Mouse (Mus musculus): ENCODE results near the gene Rnf212b.

Rnf212b gene

GRCm38 (mm10) chr14:54796760-54797159 is 17.2 kb upstream of the Rnf212b start:
- DNase-seq (ENCODE audit: extremely low read depth, low read depth): peak; percentile 49

GRCm38 (mm10) chr14:54799686-54800085 is 14.3 kb upstream of the Rnf212b start:
- no peak for DNase-seq (ENCODE audit: extremely low read depth, low read depth)

- DNase-seq (ENCODE audit: extremely low read depth, low read depth): no peak
Measured at GRCm38 (mm10) chr14:54802428-54802827, 11.5 kb upstream of the Rnf212b start.

- DNase-seq (ENCODE audit: extremely low read depth, low read depth): no peak
Measured at GRCm38 (mm10) chr14:54806124-54806523, 7.8 kb upstream of the Rnf212b start.

- peak; percentile 88 for DNase-seq (ENCODE audit: extremely low read depth, low read depth)
Measured at GRCm38 (mm10) chr14:54808718-54809667, 4.9 kb upstream of the Rnf212b start.

GRCm38 (mm10) chr14:54809668-54810033 is 4.3 kb upstream of the Rnf212b start:
- DNase-seq (ENCODE audit: extremely low read depth, low read depth): no peak

DNA sequence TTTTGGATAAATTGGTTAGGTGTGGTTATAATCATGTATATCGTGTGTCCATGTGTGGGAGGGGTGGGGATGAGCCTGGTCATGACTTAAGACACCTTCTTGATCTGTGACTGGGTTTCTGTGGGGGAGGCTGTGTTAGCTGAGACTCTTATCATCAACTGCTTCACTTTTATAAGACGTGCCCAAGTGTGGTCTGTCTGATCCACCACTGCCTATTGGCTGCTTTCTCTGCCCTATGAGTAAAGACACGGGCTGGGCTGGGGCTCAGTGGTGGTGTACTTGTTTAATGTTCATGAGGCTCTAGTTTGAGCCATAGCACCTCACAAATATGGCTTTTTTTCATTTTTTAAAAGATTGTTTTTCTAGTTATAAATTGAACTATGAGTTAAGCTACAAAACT is 1.8 kb downstream of the Rnf212b start:
- no peak for DNase-seq (ENCODE audit: extremely low read depth, low read depth)

GRCm38 (mm10) chr14:54817791-54818190 is 3.9 kb downstream of the Rnf212b start:
- peak; percentile 66 for DNase-seq (ENCODE audit: extremely low read depth, low read depth)

DNA sequence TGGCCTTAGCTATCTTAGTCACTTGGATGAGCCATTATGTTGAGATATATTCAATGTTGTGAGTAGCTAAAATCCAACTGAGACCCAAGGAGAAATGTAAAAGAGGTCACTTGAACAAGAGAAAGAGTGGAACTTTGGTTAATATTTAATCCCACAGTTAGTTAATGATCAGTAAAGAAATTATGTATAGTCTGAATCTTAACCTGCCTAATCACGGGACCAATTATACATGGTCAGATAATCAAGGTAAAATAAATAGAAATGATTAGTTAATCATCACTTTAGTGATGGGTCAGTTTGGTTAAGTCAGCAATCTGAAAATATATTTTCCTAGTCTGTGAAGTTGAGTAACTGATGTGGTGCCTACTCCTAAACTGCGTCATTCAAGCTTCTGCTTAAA is 8.4 kb downstream of the Rnf212b start:
- DNase-seq (ENCODE audit: extremely low read depth, low read depth): no peak

GRCm38 (mm10) chr14:54823716-54824115 is 9.8 kb downstream of the Rnf212b start:
- DNase-seq (ENCODE audit: extremely low read depth, low read depth): no peak

DNA sequence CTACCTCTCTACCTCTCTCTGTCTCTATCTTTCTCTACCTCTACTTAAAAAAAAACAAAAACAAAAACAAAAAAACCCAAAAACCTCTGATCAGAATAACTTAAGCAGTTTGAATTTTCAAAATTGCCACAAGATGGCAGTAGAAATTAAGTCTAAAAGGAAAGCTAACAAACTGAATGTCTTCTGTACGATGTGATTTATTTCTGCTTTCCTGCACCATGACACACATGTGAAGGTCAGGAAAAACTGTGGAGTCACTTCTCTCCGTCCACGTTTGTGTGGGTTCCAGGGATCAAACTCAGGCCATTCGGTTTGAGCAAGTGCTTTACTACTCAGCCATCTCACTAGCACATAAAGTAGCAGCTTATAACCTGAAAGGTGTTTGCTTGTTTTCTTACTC is 29.5 kb downstream of the Rnf212b start:
- DNase-seq (ENCODE audit: extremely low read depth, low read depth): no peak

- DNase-seq (ENCODE audit: extremely low read depth, low read depth): no peak
Measured at GRCm38 (mm10) chr14:54855726-54856125, 41.8 kb downstream of the Rnf212b start.

- peak; percentile 67 for DNase-seq (ENCODE audit: extremely low read depth, low read depth)
Measured at GRCm38 (mm10) chr14:54856703-54857102, 42.8 kb downstream of the Rnf212b start.

DNA sequence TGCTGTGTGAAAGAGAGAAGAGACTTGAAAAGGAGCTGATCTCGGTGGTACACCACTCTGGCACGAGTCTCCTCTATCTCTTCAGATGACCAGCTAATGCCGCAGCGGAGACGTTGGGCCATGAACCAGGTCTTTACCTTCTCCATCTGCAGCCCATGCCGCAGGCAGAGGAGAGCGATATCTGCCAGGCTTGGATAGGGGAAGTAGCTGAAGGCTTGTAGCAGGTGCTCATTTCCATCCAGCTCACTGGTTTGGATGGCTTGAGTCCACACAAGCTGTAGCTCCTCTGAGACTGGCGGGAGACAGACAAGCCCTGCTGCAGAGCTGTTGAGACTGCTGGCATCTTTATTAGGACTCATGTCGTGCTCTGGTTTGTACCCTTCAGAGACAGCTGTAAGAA is 44.0 kb downstream of the Rnf212b start:
- no peak for DNase-seq (ENCODE audit: extremely low read depth, low read depth)

- DNase-seq (ENCODE audit: extremely low read depth, low read depth): no peak
Measured at GRCm38 (mm10) chr14:54860511-54860910, 46.6 kb downstream of the Rnf212b start.

GRCm38 (mm10) chr14:54863501-54864312 is 49.8 kb downstream of the Rnf212b start:
- DNase-seq (ENCODE audit: extremely low read depth, low read depth): peak; percentile 78

DNA sequence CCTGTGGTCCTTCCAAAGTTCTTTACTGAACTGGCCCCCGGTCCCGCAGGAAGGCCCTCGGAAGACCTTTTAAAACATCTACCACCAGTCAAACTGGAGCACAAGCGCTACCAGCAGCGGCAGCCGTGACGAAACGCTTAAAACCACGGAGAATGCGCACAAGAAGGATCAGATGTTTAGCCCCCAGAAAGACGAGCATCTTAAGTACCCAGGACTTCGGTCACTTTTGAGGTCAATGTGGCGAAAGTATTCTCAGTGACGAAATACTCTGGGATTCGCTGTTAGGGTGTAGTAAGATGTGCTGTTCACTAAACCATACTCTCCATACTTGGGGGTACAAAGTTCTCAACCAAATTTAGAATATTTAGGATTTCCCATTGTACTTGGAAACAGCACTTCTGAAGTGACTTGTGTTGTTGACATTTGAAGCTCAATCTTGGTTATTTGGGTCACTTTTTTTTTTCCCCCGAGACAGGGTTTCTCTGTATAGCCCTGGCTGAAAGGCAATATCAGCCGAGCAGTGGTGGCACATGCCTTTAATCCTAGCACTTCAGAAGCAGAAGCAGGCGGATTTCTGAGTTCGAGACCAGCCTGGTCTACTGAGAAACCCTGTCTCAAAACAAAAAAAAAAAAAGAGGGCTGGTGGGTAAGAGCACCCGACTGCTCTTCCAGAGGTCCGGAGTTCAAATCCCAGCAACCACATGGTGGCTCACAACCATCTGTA is 50.5 kb downstream of the Rnf212b start:
- DNase-seq (ENCODE audit: extremely low read depth, low read depth): no peak

DNA sequence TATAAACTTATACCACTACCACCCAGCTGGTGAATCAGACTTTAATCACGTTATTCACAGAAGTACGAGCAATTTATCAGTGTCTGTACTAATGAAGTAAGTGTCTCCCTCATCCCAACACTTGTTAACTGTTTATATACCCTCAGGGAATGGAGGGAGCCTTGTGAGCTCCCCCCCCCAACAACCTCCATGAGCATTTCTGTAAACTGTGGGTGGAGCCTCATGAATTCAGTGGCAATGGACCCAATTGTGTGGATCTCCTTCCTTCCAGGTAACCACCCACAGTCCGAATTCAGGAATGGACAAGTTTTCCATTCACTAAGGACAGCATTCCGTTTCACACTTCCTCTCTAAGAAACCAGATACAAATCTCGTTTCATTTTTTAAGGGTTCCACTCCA is 51.7 kb downstream of the Rnf212b start:
- no peak for DNase-seq (ENCODE audit: extremely low read depth, low read depth)

DNA sequence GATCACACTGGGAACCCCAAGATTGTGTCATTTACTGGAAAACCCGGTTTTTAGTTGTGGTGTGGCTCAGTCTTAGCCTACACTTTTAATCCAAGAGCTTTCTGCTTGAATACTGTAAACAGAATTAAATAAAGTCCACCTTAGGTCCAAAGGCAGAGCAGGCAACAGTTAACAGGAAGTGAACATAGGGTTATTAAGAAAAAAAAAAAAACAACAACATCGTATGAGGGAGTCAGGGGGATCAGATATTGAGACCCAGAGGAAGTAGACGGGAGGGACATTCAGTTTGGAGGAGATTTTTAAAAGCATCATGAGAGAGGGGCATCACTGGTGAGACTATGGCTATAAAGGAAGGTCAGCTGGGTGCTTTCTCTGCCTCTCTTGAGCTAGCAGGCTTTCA is 52.3 kb downstream of the Rnf212b start:
- DNase-seq (ENCODE audit: extremely low read depth, low read depth): no peak

DNA sequence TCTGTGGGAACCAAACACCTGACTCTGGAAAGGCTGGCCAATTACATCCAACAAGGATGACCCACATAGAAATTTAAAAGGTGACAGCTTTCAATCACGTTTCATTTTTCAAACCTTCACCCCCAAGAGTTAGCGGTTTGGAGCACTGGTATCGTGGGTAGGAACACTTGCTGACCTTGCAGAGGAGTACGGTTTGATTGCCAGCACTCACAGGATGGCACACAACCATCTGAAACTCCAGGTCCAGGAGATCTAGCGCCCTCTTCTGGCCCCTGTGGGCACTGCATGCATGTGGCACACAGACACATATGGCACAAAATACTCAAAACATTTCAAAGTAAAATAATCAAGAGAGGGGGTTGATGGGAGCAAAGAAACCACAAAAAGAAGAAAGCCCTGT is 53.0 kb downstream of the Rnf212b start:
- DNase-seq (ENCODE audit: extremely low read depth, low read depth): no peak

DNA sequence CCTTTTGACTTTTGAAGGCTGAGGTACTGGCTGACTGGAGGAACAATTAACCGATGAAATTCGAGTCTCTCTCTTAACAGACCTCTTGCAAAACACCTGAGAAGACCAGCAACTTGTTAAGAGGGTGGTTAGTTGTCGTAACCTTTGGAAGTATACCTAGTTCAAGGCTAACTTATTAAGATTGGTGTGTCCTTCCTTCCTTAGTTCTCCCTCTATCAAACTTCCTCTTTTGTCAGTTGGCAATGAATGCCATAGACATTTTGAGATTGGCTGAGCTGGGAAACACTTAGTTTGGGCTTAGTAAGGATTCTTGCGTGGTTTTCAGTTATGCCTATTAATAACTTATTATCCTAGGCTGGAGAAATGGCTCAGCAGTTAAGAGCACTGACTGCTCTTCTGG is 54.1 kb downstream of the Rnf212b start:
- DNase-seq (ENCODE audit: extremely low read depth, low read depth): no peak

DNA sequence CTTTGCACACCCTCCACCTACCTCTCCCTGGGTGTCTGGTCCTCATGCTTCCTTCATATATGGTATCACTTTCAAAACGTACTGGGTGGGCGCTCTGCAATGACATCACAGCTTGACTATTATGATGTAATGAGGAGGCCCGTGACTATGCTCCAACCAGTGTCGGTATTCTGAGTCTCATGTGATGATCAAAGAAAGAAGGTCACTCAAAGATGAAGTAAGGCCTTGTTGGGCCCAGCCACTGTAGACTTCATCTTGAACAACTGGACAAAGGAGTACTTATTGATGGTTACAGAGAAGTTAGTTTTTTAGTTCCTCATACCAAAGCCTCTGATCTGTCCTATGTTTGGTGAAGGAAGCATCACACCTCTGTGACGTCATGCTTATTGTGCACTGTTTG is 56.9 kb downstream of the Rnf212b start, which contains the start of gene Homez:
TSS of gene Homez (minus strand) at position 101 of the 400 bp plus-strand sequence.
- DNase-seq (ENCODE audit: extremely low read depth, low read depth): no peak
